Mouse (Mus musculus): Measurements from ENCODE around the gene Relb. TPM values are rescaled to one million over a fixed set of nuclear protein-coding genes. Genes with fewer than 3 reads are reported as not detected.
A peak's percentile ranks its signal among the peaks of the same experiment; 100 is the strongest.
"Not testable (repeated sequence)": the region's sequence is repeated elsewhere in the genome, so short reads cannot be mapped to it uniquely, and the experiment has no call there.

Gene Relb
- total RNA-seq, 2 experiments from 2014 or later: 7.3 to 7.6 TPM

GRCm38 (mm10) chr7:19633197-19633596 is 4.0 kb upstream of the Relb start:
- intact Hi-C loops (cut with DNase I): no loop called here
- DNase-seq (ENCODE audit: low spot score): no peak

- DNase-seq (ENCODE audit: low spot score): no peak
- intact Hi-C loops (cut with DNase I): no loop called here
Measured at GRCm38 (mm10) chr7:19632720-19633119, 3.5 kb upstream of the Relb start.

GRCm38 (mm10) chr7:19632275-19632674 is 3.0 kb upstream of the Relb start:
- intact Hi-C loops (cut with DNase I): no loop called here
- DNase-seq (ENCODE audit: low spot score): no peak

GRCm38 (mm10) chr7:19628536-19629360 is 490 bp downstream of the Relb start:
- intact Hi-C loops (cut with DNase I): no loop called here
- DNase-seq (ENCODE audit: low spot score): peak; percentile 93

GRCm38 (mm10) chr7:19628192-19628535 is 1.1 kb downstream of the Relb start:
- DNase-seq (ENCODE audit: low spot score): no peak
- intact Hi-C loops (cut with DNase I): no loop called here

- no peak for DNase-seq (ENCODE audit: low spot score)
- intact Hi-C loops (cut with DNase I): no loop called here
Measured at GRCm38 (mm10) chr7:19627721-19628120, 1.5 kb downstream of the Relb start.

- intact Hi-C loops (cut with DNase I): no loop called here
Measured at GRCm38 (mm10) chr7:19623433-19623832, 5.8 kb downstream of the Relb start.

GRCm38 (mm10) chr7:19622241-19622640 is 7.0 kb downstream of the Relb start:
- intact Hi-C loops (cut with DNase I): no loop called here
- no peak for DNase-seq (ENCODE audit: low spot score)

More at GRCm38 (mm10) chr7:19623433-19623832, 5.8 kb downstream of the Relb start:
- no peak for DNase-seq (ENCODE audit: low spot score)

- no peak for DNase-seq (ENCODE audit: low spot score)
- intact Hi-C loops (cut with DNase I): no loop called here
Measured at GRCm38 (mm10) chr7:19620811-19621210, 8.4 kb downstream of the Relb start.

GRCm38 (mm10) chr7:19619004-19619801 is 10.0 kb downstream of the Relb start:
- intact Hi-C loops (cut with DNase I): loop anchor here (1.0 to 2.0 kb wide), 2 partner anchors 114 to 214 kb away; no protein-coding TSS in a partner anchor
- DNase-seq (ENCODE audit: low spot score): no peak

- intact Hi-C loops (cut with DNase I): no loop called here
- DNase-seq (ENCODE audit: low spot score): no peak
Measured at GRCm38 (mm10) chr7:19615036-19615577, 14.1 kb downstream of the Relb start.

GRCm38 (mm10) chr7:19610969-19611368 is 18.3 kb downstream of the Relb start:
- intact Hi-C loops (cut with DNase I): no loop called here
- DNase-seq (ENCODE audit: low spot score): no peak

- intact Hi-C loops (cut with DNase I): no loop called here
- no peak for DNase-seq (ENCODE audit: low spot score)
Measured at GRCm38 (mm10) chr7:19609641-19610332, 19.5 kb downstream of the Relb start.

- intact Hi-C loops (cut with DNase I): no loop called here
- DNase-seq (ENCODE audit: low spot score): no peak
Measured at GRCm38 (mm10) chr7:19607291-19607690, 21.9 kb downstream of the Relb start.

- intact Hi-C loops (cut with DNase I); DNase-seq (ENCODE audit: low spot score): not testable (repeated sequence)
Measured at GRCm38 (mm10) chr7:19604606-19605214, 24.5 kb downstream of the Relb start.

- intact Hi-C loops (cut with DNase I): no loop called here
- DNase-seq (ENCODE audit: low spot score): peak; percentile 91
Measured at GRCm38 (mm10) chr7:19603849-19604605, 25.2 kb downstream of the Relb start, which contains the start of gene Clasrp. Gene Clasrp (minus strand): TSS chr7:19604486.

- intact Hi-C loops (cut with DNase I): no loop called here
- DNase-seq (ENCODE audit: low spot score): no peak
Measured at GRCm38 (mm10) chr7:19603055-19603454, 26.2 kb downstream of the Relb start.

GRCm38 (mm10) chr7:19600562-19600961 is 28.7 kb downstream of the Relb start:
- intact Hi-C loops (cut with DNase I): no loop called here
- no peak for DNase-seq (ENCODE audit: low spot score)

Data from heart, postnatal 25 days (tissue).